Mouse (Mus musculus) thymus, postnatal 0 days (tissue): ENCODE results near the gene Hdac4. TPM values are rescaled to one million over a fixed set of nuclear protein-coding genes. Genes with fewer than 3 reads are reported as not detected.

Experiments used
- DNase-seq: peaks from one replicate; pipeline ENCODE4 v3.0.0-alpha.2; 2015; ENCODE audit warnings: low spot score
- polyA plus RNA-seq: library from polyadenylated mRNA; unstranded; fragments of >200 nt; fragmentation: Nextera tagmentation; extraction: Ambion mirVana; gene quantifications from 2 replicates; pipeline ENCODE4 v1.2.1, GENCODE M21; 2015

Hdac4 gene
- polyA plus RNA-seq, 1 experiment from 2014 or later: 27.7 TPM

DNA sequence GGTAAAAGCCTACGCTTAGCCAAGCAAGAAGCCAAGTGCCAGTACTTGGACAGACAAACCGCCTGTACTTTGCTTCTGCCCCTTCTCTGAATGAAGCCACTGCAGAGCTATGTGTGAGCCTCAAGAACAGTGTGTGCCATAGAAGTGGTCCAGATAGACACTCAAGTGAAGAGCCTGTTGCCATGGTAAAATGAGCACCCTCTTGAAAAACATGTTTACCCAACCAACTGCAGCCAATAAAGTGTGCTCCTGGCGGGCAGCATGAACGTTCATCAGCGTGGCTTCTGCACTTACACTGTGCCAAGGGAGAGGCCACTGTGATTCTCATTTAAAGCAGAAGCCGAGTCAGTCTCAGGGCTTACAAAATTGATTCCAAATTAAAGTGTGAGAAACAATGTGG lies 165.0 kb downstream of the Hdac4 start:
- no peak for DNase-seq

DNA sequence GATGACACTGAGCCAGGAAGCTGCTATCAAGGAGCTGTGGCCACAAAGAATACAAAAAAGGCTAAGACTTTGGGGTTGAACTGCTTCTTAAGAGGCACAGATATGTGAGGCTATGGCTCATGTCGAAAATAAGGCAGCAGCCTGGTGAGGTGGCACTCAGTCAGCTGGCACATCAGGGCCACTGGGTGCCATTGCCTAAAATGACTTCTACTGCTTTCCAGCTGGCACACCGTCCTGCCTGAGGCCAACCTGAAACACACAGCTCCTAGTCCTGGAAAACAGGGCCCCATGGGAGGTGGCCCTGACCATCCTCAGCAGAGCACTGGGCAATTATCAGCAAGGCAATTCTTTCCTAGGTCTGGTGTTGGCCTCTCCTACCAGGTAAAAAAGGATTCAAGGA lies 167.3 kb downstream of the Hdac4 start:
- DNase-seq: no peak

DNA sequence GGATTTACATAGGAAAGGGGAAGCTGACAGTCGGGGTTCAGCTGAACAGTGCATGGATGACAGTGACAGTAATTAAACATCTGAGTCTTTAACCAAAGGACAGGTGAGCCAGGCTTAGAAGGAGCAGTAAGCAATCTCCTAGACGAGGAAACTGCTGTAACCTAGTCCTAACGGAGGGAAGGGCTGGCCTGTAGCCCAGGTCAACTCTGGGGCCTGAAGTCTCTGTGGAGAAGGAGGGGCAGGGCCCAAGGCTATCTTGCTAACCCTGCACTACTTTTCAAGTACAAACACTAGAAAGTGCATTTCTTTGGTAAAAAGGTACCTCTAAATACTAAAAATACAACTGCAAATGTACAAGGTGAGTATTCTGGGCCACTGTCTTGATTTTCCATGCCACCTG lies 169.1 kb downstream of the Hdac4 start:
- DNase-seq: no peak

DNA sequence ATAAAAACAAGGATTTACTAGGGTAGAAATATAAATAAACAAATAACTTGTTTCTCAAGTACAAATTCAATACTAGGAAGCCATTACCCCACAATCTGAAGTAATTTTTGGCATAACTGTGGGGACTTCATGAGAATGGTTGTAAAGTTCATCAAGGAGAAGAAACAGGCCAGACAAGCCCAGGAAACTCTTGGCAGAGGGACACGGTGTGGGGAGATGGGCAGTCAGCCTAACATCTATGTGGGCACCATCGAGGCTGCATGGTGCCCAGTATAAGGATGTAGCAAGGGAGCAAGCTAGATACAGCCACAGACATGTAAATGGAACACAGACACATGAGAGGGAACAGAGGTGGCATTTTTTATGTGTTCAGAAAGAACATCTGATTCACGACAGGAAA lies 171.6 kb downstream of the Hdac4 start:
- no peak for DNase-seq

DNA sequence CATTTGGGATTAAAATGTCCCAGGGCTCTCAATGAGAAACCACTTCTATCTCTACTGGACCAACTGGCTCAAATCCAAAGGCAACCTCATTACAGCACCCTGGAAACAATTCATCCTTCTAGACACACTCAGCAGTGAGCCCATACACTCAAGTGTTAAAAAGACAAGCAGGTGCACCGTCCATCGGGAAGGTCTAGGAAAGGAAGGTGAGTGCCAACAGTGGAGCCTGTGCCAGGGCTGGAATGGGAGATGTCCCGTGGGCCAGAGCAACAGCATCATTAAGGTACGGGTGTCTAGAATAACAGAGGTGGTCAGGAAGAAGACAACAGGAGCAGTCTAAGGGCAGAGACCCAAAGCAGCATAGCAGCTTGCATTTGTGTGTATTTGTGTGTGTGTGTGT lies 173.5 kb downstream of the Hdac4 start:
- no peak for DNase-seq

DNA sequence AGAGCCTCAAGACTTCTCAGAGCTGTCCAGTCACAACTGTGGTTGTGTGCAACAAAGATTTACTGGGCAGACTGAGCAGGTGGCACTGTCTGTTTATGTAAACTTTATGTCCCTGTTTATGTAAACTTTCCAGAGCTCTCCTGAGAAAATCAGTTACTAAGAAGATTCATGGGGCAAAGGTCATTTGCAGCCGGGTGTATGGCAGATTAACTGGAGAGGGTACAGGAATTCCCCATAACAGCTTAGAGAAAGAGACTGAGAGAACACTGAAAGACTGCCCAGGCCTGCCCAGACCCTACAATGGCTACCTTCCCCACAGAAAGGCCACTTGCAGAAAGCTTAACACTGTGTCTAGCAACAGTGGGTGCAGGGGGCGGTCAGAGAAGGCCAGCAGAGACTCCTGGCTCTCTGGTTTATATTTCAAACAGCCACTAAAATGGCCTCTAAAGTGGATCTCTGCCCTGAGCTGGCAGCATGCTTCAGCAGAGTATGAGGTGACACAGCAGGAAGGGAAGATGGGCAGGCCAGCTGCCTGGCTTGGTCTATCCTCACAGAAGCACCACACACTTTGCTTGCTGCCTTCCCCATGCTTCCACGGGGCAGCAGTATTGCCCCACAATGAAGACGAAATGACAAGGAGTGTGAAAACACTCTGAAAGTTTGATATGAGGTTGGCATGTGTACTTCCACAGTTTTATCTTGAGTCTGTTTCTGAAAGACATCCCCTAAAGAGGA lies 179.4 kb downstream of the Hdac4 start:
- DNase-seq: no peak

DNA sequence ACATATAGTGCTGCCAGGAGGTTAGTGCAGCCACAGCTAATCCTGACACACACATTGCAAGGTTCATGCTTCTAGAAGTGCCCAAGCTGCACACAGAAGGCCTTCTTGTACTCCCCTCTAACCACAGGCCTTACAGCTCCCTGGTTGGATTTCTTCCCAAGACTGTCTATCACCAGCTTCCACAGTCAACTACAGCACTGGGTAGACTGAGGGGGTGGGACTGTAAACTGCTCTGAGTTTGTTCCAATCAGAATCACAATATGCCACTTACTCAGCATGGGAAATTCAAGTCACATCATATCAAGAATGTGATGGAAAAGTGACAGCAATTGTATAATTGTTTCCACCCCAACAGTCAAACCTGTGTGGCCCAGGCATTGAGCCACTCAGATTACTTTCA lies 180.2 kb downstream of the Hdac4 start:
- DNase-seq: no peak

DNA sequence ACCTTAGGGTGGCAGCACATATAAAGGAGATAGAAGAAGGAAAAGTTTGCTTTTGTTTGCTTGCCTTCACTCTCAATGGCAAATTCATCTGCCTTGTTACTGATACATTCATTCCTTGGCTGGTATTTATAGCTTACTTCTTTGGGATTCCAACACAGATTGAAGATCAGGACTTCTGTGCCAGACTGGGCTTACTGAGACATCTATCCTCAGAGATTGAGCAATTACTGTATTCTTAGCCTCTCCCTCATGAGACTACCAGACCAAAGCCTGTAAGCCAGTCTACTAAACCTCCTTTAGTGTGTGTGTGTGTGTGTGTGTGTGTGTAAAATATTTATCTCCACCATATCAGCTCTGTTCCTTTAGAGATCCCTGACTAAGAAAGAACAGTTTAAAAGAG lies 181.0 kb downstream of the Hdac4 start:
- DNase-seq: no peak

DNA sequence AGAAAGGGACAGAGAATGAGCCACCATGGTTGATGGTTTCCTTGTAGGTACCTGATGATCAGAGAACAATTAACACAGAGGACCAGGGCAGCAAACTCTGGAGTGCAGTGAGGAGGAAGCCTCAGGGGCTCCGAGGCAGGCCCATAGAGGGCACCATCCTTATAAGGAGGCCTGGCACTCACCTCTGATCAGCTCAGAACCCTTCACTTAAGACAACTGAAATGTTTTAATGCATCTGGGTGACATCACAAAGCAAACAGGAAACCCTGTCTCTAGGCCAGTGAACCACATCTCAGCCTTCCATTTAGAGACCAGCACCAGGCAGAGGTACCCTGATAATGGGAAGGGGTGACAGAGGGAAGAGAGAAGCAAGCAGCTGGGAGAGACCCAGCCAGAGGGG lies 188.8 kb downstream of the Hdac4 start:
- DNase-seq: peak; percentile 6

DNA sequence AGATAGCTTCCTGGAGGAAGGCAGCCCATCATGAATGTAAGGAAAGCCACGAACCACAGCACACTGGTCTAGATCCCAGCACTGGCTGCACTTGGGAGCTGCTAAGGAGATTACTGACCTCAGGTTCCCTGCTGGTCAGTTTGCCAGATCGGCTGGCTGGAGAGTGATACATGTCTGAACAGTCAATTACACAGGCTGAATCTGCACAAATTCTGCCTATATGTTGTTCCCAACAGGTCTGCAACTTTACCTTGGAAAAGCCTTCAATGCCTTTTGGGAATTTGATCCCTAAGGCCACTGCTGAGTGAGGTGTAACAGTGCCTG lies 189.9 kb downstream of the Hdac4 start:
- no peak for DNase-seq

DNA sequence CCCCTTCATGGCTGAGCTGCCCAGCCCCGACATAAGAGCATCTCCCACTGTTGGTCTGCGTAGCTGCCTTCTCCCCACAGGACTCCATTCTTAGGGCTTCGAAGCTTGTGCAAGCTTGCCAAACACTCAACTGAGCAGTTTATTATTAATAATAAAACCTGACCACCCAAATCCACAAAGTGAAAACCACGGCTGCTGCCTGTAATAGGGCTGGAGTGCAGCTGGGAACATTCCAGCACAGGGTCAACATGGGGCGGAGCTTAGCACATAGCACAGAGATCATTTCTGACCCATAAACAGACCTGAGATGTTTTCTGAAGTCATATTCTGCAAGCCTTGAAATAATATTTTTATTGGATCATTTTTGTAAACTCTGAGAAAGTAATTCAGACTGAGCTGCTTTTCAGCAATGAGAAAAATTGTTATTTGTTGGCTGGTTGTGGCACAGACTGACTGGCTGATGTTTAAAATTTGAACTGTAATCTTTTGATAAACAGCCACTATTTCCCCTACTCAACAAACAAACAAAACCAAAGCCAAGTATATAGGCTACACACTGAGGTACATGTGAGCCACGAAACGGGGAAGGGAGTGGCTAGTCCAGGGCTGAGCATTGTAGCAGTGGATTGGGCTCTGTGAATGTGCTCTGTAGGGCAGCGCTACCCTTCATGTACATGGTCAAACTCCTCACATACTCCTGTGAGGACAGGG lies 190.4 kb downstream of the Hdac4 start:
- no peak for DNase-seq

DNA sequence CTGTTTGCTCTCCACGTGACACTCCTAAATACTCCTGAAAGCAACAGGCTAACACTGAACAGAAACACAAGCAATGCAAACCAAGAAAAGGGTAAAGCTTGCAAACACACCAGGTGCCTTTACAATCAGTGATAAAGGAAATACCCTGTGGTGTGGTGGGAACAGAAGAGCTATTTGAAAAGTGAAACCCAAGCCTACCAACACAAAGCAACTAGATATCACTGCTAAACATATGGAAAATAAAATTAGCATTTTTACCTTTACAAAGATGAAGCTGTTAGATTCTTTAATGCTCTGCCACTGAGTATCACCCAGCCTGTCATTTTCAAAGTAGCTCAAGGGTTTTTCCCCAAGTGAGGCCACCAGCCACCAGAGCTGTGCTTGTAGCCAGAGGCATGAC lies 191.4 kb downstream of the Hdac4 start:
- DNase-seq: no peak

DNA sequence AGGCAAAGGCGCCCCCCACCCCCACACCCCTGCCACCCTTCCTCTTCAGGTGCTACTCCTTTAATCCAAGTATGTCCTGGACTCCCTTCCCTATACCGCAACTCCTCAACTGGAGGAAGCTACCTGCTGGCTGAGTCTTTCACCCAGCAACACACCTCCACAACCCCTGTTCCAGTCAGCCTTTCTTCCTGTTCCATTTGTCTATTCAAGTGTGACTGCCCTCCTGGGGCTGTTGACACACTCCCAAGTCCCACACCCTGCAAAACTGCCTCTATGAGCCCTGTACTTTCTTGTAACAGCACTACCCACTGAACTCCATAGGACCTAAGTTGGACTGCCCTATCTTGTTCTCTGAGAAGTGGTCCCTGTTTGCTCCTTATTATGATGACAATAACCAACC lies 195.3 kb downstream of the Hdac4 start:
- no peak for DNase-seq

DNA sequence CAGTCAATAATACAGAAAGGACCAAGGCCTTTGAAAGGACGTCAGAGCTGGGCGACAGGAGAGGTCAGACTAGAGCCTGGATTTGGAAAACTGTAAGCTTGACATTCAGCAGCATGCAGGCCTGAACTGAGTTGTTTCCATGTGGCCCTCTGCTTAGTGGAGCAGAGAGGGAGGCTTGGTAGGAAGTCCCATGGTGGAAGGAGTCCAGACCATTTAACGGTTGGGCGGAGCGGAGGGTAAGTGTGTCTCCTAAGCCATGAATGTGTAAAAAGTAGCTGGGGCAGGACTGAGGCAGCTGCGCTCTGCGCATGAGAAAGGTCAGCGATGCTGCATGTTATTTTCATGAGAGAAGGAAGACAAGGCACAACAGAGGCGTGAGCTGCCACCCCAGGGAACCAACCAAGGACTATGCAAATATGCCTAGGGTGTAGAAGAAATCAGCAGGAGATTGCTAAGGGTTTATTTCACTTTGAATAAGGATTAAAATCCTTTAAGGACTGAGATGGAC lies 201.8 kb downstream of the Hdac4 start:
- no peak for DNase-seq

DNA sequence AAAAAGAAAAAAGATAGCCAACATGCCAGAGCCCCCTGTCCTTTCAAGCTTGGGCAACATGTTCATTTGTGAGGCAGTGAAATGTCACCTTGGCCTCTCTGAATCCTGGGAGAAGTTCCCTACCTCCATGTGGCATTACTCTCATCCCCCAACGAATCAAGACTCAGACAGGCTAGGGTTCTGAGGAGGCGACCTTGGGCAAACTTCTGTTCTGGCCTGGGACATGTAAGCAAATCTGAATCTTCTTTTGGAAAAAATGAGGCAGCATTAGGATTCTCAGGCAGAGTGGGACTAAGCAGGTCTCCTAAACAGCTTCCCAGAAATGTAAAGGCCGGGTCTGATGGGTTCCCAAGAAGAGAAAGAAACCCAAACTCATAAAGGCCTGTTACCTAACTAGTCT lies 202.8 kb downstream of the Hdac4 start:
- no peak for DNase-seq

DNA sequence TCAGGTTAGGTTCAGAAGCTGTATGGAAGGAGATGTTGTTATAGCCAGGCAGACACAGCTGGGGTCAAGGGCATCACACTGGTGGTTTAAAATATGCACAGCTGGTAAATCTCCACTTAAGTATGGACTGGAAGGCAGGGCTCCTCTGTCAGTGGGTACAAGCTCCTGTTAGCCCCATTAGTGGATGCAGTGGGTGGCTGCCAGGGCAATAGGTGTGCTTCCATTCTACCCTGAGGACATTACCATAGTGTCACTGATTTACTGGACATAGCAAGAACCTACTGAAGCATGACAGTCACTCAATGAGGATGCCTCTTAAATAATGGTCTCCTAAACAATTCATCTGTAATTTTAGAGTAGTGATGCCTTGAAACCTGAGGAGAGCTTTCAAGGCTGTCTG lies 203.9 kb downstream of the Hdac4 start:
- DNase-seq: no peak

DNA sequence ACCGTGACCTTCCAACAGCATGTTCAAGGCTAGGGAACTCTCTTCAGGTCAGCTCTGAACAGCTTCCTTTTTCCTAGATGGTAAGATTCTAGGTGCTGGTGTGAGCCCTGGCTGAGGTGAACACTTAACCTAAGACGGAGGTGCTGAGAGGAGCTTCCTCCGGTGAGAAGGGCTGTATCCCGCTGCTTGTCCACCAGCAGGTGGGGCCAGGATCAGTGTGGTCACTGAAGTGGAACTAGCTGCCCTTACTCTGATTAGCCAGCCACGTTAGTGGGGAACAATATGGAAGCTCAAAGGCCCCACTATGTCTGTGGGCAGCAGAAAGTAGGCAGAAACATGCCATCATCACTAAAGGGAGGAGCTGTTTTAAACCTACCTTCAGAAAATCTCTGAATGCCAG lies 204.6 kb downstream of the Hdac4 start:
- DNase-seq: no peak

DNA sequence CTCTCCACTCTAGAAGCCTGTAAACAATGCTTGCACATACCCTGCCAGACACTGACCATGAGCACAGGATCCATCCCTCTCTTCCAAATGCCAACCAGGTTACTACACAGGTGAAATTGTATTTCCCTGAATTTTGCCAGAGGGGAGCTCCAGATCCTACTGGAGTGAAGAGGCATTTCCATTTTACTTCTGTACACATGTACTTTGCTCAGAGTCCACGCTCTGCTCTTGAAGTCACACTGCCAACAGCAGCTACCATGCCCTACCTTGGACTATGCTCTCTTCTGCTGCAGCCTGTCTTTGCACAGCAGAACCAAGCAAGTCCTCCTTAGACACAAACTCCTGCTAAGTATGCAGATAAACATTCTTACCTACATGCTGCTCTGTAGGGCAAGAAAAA lies 206.6 kb downstream of the Hdac4 start:
- no peak for DNase-seq

DNA sequence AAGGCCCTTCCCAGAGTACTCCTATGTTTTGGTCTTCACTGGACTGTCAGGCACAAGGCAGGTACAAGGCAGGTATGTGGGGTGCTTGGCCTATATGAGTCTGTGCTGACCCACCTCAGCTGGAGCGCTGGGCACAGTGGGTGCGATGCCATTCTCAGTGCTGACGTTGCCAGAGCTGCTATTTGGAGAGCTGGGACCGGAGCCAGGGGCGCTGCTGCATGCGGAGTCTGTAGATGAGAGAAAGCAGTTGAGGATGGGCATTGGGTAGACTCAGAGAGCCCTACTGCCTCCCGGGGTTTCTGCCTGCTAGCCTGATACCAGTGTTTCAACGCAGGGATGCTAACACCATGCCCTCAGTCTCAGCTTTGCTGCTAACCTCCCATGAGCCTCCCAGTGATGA lies 208.1 kb downstream of the Hdac4 start:
- DNase-seq: no peak

DNA sequence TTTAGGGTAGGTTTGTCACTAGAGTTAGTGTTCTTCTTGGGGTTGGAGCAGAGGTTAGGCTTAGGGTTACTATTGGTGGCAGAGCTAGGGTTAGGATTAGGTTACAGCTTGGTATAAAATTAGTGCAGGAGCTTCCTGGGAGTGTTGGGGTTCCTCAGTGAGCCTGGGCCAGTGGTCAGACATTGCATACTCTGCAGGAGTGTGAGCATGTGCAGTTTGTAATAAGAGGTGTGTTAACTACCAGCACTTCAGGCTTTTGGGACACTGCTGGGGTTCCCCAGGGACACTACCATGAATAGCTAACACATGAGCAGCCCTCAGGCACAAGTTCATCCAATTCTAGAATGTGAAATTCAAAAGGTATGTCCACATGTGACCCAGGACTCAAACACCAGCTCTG lies 209.7 kb downstream of the Hdac4 start:
- no peak for DNase-seq

DNA sequence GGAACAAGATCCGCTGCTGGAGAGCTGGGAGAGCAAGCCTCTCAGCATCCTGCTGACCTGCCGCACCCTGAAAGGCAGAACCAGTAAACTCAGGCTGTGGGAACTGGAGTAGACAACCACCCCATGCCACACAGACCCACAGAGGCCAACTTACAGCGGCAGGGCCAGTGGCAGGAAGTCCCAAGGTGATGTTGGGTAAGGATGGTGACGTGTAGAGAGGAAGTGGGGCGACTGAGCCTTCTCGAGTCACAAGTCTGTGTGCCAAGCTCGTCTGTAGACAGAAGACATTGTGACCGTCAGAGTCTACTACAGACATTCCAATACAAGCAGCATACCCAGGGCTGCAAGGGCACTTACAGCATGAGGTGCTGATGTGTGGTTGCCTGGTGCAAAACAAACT lies 211.0 kb downstream of the Hdac4 start:
- DNase-seq: peak; percentile 8

DNA sequence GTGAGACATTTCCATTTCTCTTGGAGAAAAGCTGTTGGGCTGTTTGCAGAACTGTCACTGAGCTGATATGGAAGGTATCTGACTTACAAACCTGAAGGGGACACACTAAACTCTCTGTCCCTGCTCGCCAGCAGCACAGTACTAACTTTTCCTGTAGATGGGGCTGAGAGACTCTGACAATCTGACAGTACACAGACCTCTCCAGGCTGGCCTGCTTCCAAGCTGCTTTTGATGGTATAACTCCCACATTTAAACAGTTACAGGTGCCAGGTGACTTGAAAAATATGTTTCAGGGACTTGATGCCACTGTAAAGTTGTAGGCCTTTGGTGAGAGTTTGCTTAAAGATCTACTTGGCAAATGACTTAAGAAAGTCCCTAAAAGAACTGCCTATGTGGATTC lies 214.1 kb downstream of the Hdac4 start:
- no peak for DNase-seq

DNA sequence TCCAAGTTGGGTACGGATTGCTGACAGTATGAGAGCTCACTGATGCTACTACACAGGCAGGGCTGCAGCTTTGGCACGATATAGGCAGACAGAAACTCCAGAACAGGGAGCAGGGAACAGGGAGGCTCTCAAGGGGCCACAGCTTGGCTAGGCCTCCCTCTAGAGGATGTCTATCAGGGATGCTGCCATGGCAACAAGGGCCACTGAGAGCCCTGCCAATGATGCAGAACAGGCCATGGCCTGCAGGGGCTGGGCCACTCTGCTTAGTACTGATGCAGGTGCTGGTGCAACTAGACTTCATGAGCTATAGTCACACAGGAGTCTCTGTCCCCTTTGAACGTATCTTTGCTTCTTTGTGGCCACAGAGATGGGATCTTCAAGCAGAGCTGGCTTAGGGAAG lies 217.1 kb downstream of the Hdac4 start:
- DNase-seq: no peak
